Mouse (Mus musculus) midbrain, embryonic 13.5 days (tissue): ENCODE data around the gene Tomt. TPM values are rescaled to one million over a fixed set of nuclear protein-coding genes. Genes with fewer than 3 reads are reported as not detected.

Source experiments
- microRNA-seq: library from miRNA; unstranded; fragments of <30 nt; microRNA quantifications from one replicate; pipeline ENCODE4, GENCODE M21; 2016
- polyA plus RNA-seq: library from polyadenylated mRNA; unstranded; fragments of >200 nt; fragmentation: Nextera tagmentation; extraction: Ambion mirVana; gene quantifications from 2 replicates; pipeline ENCODE4 v1.2.1, GENCODE M21; 2015

Tomt gene
- polyA plus RNA-seq, 1 experiment from 2014 or later, result 0.35 TPM

Small RNA genes within 50 kb of the gene (microRNA-seq; reads per million reads assigned to microRNA genes)
- not detected for gene Gm22655

Other genes with a start within 250 kb of the Tomt start
- gene Clpb, start 242.7 kb downstream of the Tomt start, polyA plus RNA-seq, result 31.9 and 33.7 TPM in 2 replicates
- gene Phox2a, start 88.0 kb downstream of the Tomt start, polyA plus RNA-seq, result 0.24 and 0.26 TPM in 2 replicates
- gene Inppl1, start 68.1 kb downstream of the Tomt start, polyA plus RNA-seq, result 20.3 and 26.3 TPM in 2 replicates
- gene Folr2, start 49.2 kb downstream of the Tomt start, polyA plus RNA-seq, result 2.2 and 3.8 TPM in 2 replicates
- 79.0 and 92.2 TPM in 2 replicates for gene Anapc15, start 42.6 kb downstream of the Tomt start, polyA plus RNA-seq
- 11.1 and 13.2 TPM in 2 replicates for gene Folr1, start 35.6 kb downstream of the Tomt start, polyA plus RNA-seq
- gene Lamtor1, start 455 bp downstream of the Tomt start, polyA plus RNA-seq, result 146 and 158 TPM in 2 replicates
- gene Lrrc51, start 27.5 kb upstream of the Tomt start, polyA plus RNA-seq, result 9.6 and 10.6 TPM in 2 replicates
- 63.0 and 70.7 TPM in 2 replicates for gene Numa1, start 27.8 kb upstream of the Tomt start, polyA plus RNA-seq
- 4.1 and 5.6 TPM in 2 replicates for gene Il18bp, start 112.3 kb upstream of the Tomt start, polyA plus RNA-seq
- gene Rnf121, start 159.1 kb upstream of the Tomt start, polyA plus RNA-seq, result 30.1 and 30.9 TPM in 2 replicates
- gene Xndc1, start 159.2 kb upstream of the Tomt start, polyA plus RNA-seq, result 32.2 and 34.9 TPM in 2 replicates
- gene Xntrpc, start 159.4 kb upstream of the Tomt start, polyA plus RNA-seq, result 1.3 and 1.5 TPM in 2 replicates
- 0.28 TPM in 1 of 2 replicates, not detected in the other for gene Trpc2, start 176.8 kb upstream of the Tomt start, polyA plus RNA-seq
- gene Art1, start 195.4 kb upstream of the Tomt start, polyA plus RNA-seq, result 0.31 and 0.37 TPM in 2 replicates
- gene Art5, start 203.1 kb upstream of the Tomt start, polyA plus RNA-seq, result 0.50 and 0.92 TPM in 2 replicates
- not detected in 2 replicates for gene Chrna10, start 210.5 kb upstream of the Tomt start, polyA plus RNA-seq